In genomic region chr19:53408398-53408797, GRCm38 (mm10) we compare ENCODE assay signal across 36 mouse cellular contexts. TPM values are rescaled to one million over a fixed set of nuclear protein-coding genes. Genes with fewer than 3 reads are reported as not detected.
DNase-seq lines count a peak whose midpoint lies in the region; ATAC-seq and TF ChIP-seq lines count a peak whose summit lies in the region.
"Had no signal": no experiment of that assay in that cellular context is flagged by ENCODE, and none has a peak within 500 bp of the region (broad histone marks: within the 10 kb centered on the region; RNA-seq: fewer than 3 reads in every experiment).

No protein-coding gene starts in this region.

- dilution Hi-C loops in CH12.LX (cut with MboI; ENCODE audit: extremely low pct_ligation_motif_present, extremely low pct_unique_long_range_greater_than_20kb, low sequenced_read_pairs), result no loop called here

- no peak for TF ChIP-seq CTCF in lung, postnatal 0 days (IDR thresholded peaks at IDR 0.05)
- no peak for TF ChIP-seq CTCF in CH12.LX (conservative IDR thresholded peaks at IDR 0.05 in 1 of 2, IDR thresholded peaks at IDR 0.05 in 1 of 2; ENCODE audit: low read depth in 2 of 2, low read length in 2 of 2)

- no peaks in the 10 kb centered on the region for H3K27me3 ChIP-seq in lung, postnatal 0 days (replicated peaks; ENCODE audit: insufficient read depth, low read length)
- H3K27me3 ChIP-seq in CH12.LX (replicated peaks) (no peaks in the 10 kb centered on the region), myocyte (ENCODE audit: control insufficient read depth, insufficient read depth, insufficient read length) (no peaks in the 10 kb centered on the region)
- H3K27me3 ChIP-seq: embryonic facial prominence, embryonic 12.5 days; kidney, embryonic 15.5 days; neural tube, embryonic 12.5 days; Patski had no signal

- no peak for TF ChIP-seq RAD21 in CH12.LX (IDR thresholded peaks at IDR 0.05; ENCODE audit: low read depth, low read length)

- ATAC-seq in lung, postnatal 0 days, result peak; percentile 72
- ATAC-seq: forebrain, embryonic 14.5 days; Patski had no signal

- no peak overlapping the region for H3ac ChIP-seq in myocyte (ENCODE audit: control insufficient read depth, insufficient read length)

- WGBS in lung, postnatal 0 days, result 57% methylated on average over 8 of the region's 8 CpGs

- TF ChIP-seq POLR2A in CH12.LX (IDR thresholded peaks at IDR 0.05; ENCODE audit: low read depth, low read length), result peak; percentile 23; the same call in 1 of the 2 replicates
- no peak for TF ChIP-seq POLR2A in myocyte (IDR thresholded peaks at IDR 0.05; ENCODE audit: insufficient read length, low read depth)

- DNase-seq in adrenal gland, adult 8-10 months, result peak; percentile 49
- DNase-seq in adrenal gland, postnatal 14 days, result no peak
- DNase-seq in lung, postnatal 0 days (ENCODE audit: low spot score), result no peak
- no peak for DNase-seq in lung, adult 18-20 months
- DNase-seq in CH12.LX (ENCODE audit: extremely low read depth) (peak; percentile 76), liver (no peak)
- DNase-seq in thymus, postnatal 36 days, result no peak
- DNase-seq: cerebellum, adult 18-20 months; cerebellum, postnatal 25 days; gastrocnemius, postnatal 10 days; kidney, adult 11 months; layer of hippocampus, adult 9-11 months; lung, postnatal 4 days; midbrain, embryonic 14.5 days; right cerebral cortex, adult 18-20 months; right cerebral cortex, postnatal 4 days; thymus, adult 2 months had no signal

- no peaks in the 10 kb centered on the region for H3K9me3 ChIP-seq in lung, postnatal 0 days (ENCODE audit: low read length)
- H3K9me3 ChIP-seq in CH12.LX (replicated peaks; ENCODE audit: low read length), result no peaks in the 10 kb centered on the region
- H3K9me3 ChIP-seq: embryonic facial prominence, embryonic 12.5 days; kidney, embryonic 15.5 days; neural tube, embryonic 12.5 days had no signal

- no peak overlapping the region for H3K9ac ChIP-seq in lung, postnatal 0 days (replicated peaks; ENCODE audit: low read depth)
- peak overlapping the region; percentile 21 for H3K9ac ChIP-seq in CH12.LX (ENCODE audit: insufficient read depth, low read depth)
- H3K9ac ChIP-seq: embryonic facial prominence, embryonic 12.5 days; kidney, embryonic 15.5 days; liver, embryonic 14.5 days; neural tube, embryonic 12.5 days had no signal

- H3K4me2 ChIP-seq in lung, postnatal 0 days (replicated peaks; ENCODE audit: low read depth, low read length), result no peak overlapping the region
- H3K4me2 ChIP-seq in CH12.LX (ENCODE audit: insufficient read depth, low read depth, poor library complexity, severe bottlenecking) (no peak overlapping the region), myocyte (ENCODE audit: low read depth) (peak overlapping the region; percentile 59)
- H3K4me2 ChIP-seq: embryonic facial prominence, embryonic 12.5 days; heart, embryonic 11.5 days; kidney, embryonic 15.5 days; neural tube, embryonic 12.5 days had no signal

- H3K27ac ChIP-seq in lung, postnatal 0 days (ENCODE audit: low read length), result no peak overlapping the region
- H3K27ac ChIP-seq in CH12.LX (ENCODE audit: insufficient read depth, low read depth), result peak overlapping the region; percentile 87
- H3K27ac ChIP-seq: embryonic facial prominence, embryonic 12.5 days; kidney, embryonic 15.5 days; liver, embryonic 14.5 days; neural tube, embryonic 12.5 days had no signal

- no peaks in the 10 kb centered on the region for H3K4me1 ChIP-seq in lung, postnatal 0 days (ENCODE audit: insufficient read depth, low read depth, low read length)
- H3K4me1 ChIP-seq in CH12.LX (ENCODE audit: control insufficient read depth in 1 of 2, insufficient read depth in 2 of 2), result peaks cover 40 to 84% of the 10 kb centered on the region in 2 experiments

- in situ Hi-C loops in CH12.LX (cut with MboI; ENCODE audit: low pct_ligation_motif_present, low pct_unique_long_range_greater_than_20kb, low sequenced_read_pairs), result no loop called here

- H3K79me2 ChIP-seq in CH12.LX (replicated peaks; ENCODE audit: control insufficient read depth, extremely low read depth, insufficient read depth, poor library complexity, severe bottlenecking), result no peaks in the 10 kb centered on the region
- H3K79me2 ChIP-seq in myocyte (ENCODE audit: control insufficient read depth, insufficient read depth), result no peaks in the 10 kb centered on the region

- H3K36me3 ChIP-seq in lung, postnatal 0 days (ENCODE audit: insufficient read depth, low read length), result no peaks in the 10 kb centered on the region
- H3K36me3 ChIP-seq in CH12.LX (replicated peaks in 1 of 2; ENCODE audit: control insufficient read depth in 1 of 2, insufficient read depth in 1 of 2, low read length in 1 of 2), result no peaks in the 10 kb centered on the region
- H3K36me3 ChIP-seq in myocyte (ENCODE audit: control insufficient read depth, insufficient read depth), result no peaks in the 10 kb centered on the region
- H3K36me3 ChIP-seq: embryonic facial prominence, embryonic 12.5 days; kidney, embryonic 15.5 days; neural tube, embryonic 12.5 days had no signal

- H3K4me3 ChIP-seq in lung, postnatal 0 days (ENCODE audit: low read depth, low read length), result no peak overlapping the region
- H3K4me3 ChIP-seq in CH12.LX (replicated peaks in 1 of 3; ENCODE audit: low read depth in 2 of 3, low read length in 2 of 3, poor library complexity in 1 of 3) (no peak overlapping the region), myocyte (no peak overlapping the region)
- H3K4me3 ChIP-seq: embryonic facial prominence, embryonic 12.5 days; kidney, embryonic 15.5 days; neural tube, embryonic 12.5 days had no signal

- TF ChIP-seq EP300 in lung, postnatal 0 days (IDR thresholded peaks at IDR 0.05), result no peak
- peak; percentile 69 for TF ChIP-seq EP300 in CH12.LX (IDR thresholded peaks at IDR 0.05; ENCODE audit: low read length)

TF ChIP-seq in CH12.LX, 34 proteins besides CTCF, POLR2A, EP300 and RAD21 (continues in another document):
- TF ChIP-seq RCOR1 (conservative IDR thresholded peaks at IDR 0.05; ENCODE audit: low read depth, low read length), result no peak
- TF ChIP-seq SIN3A (IDR thresholded peaks at IDR 0.05; ENCODE audit: low read length), result no peak
- TF ChIP-seq MAFK (IDR thresholded peaks at IDR 0.05; ENCODE audit: insufficient replicate concordance, low read length), result no peak
- no peak for TF ChIP-seq ZKSCAN1 (IDR thresholded peaks at IDR 0.05; ENCODE audit: borderline replicate concordance, low read depth, low read length)
- TF ChIP-seq ETS1 (conservative IDR thresholded peaks at IDR 0.05; ENCODE audit: low read depth, low read length), result peak; percentile 91
- peak; percentile 91 for TF ChIP-seq MAZ (IDR thresholded peaks at IDR 0.05; ENCODE audit: low read depth, low read length)
- no peak for TF ChIP-seq USF2 (conservative IDR thresholded peaks at IDR 0.05; ENCODE audit: low read depth, low read length)
- TF ChIP-seq TBP (conservative IDR thresholded peaks at IDR 0.05; ENCODE audit: low read depth, low read length), result 0 out of 2 replicates have a peak, but pooled peaks have one; percentile 15
- TF ChIP-seq POLR2AphosphoS2 (IDR thresholded peaks at IDR 0.05; ENCODE audit: low read depth, low read length), result no peak
- TF ChIP-seq IRF4 (IDR thresholded peaks at IDR 0.05; ENCODE audit: low read depth, low read length), result peak; percentile 89
- no peak for TF ChIP-seq ELF1 (IDR thresholded peaks at IDR 0.05; ENCODE audit: low read depth, low read length)
- peak; percentile 68; the same call in 1 of the 2 replicates for TF ChIP-seq MXI1 (IDR thresholded peaks at IDR 0.05; ENCODE audit: low read depth, low read length)
- TF ChIP-seq NELFE (IDR thresholded peaks at IDR 0.05; ENCODE audit: low read depth, low read length), result no peak
- TF ChIP-seq ZNF384 (IDR thresholded peaks at IDR 0.05; ENCODE audit: low read depth, low read length), result no peak

TF ChIP-seq in myocyte, 11 proteins besides CTCF, POLR2A, EP300 and RAD21:
- no peak for TF ChIP-seq USF1 (IDR thresholded peaks at IDR 0.05; ENCODE audit: low read depth)
- TF ChIP-seq SRF (IDR thresholded peaks at IDR 0.05; ENCODE audit: control insufficient read depth, insufficient read length, low read depth), result no peak
- peak in 2 of 3 experiments; percentile 87 to 95 for TF ChIP-seq MYOD1 (IDR thresholded peaks at IDR 0.05; ENCODE audit: control insufficient read depth in 1 of 3, insufficient read length in 2 of 3, low read depth in 2 of 3)
- peak; percentile 47 for TF ChIP-seq MAX (IDR thresholded peaks at IDR 0.05; ENCODE audit: low read depth)
- TF ChIP-seq POLR2AphosphoS2 (IDR thresholded peaks at IDR 0.05; ENCODE audit: insufficient read length, low read depth), result no peak
- TF ChIP-seq TCF3 (IDR thresholded peaks at IDR 0.05; ENCODE audit: insufficient read length, low read depth), result peak; percentile 1
- 0 out of 2 replicates have a peak, but pooled peaks have one; percentile 46 for TF ChIP-seq CEBPB (IDR thresholded peaks at IDR 0.05; ENCODE audit: insufficient read depth, poor library complexity, severe bottlenecking)
- TF ChIP-seq E2F4 (IDR thresholded peaks at IDR 0.05; ENCODE audit: insufficient read depth), result no peak
- TF ChIP-seq MYOG (IDR thresholded peaks at IDR 0.05; ENCODE audit: control insufficient read depth in 1 of 3, insufficient read depth in 1 of 3, insufficient read length in 2 of 3, low read depth in 2 of 3), result peak in 2 of 3 experiments; percentile 74 to 83
- TF ChIP-seq REST (IDR thresholded peaks at IDR 0.05; ENCODE audit: insufficient read depth, insufficient read length), result no peak

RNA-seq across cellular contexts. Expression of gene Smndc1, which starts 18.0 kb away (rescaled TPM):
- total RNA-seq in adrenal gland, adult 8-10 months (2022), result 10 to 100 TPM; 40.5 to 49.4 (median 45.6) TPM
- 43.0 and 44.7 TPM in 2 replicates for total RNA-seq in adrenal gland, postnatal 14 days (2021)
- 35.8 and 40.0 TPM in 2 replicates for polyA plus RNA-seq in lung, postnatal 0 days (2015; fragmentation: Nextera tagmentation; extraction: Ambion mirVana)
- total RNA-seq in CH12.LX (2012; rRNA removed) (20.5 and 20.9 TPM in 2 replicates), CH12.LX (2014; rRNA removed) (41.1 and 41.3 TPM in 2 replicates)
- polyA plus RNA-seq in CH12.LX (2012; ENCODE audit: insufficient read length, low read depth) (96.6 and 104 TPM in 2 replicates), myocyte (2012; fragmentation: generic; extraction: Trizol) (30.8 TPM)

RNA-seq across cellular contexts. Expression of gene Gm10197, which starts 36.8 kb away (rescaled TPM):
- total RNA-seq in adrenal gland, adult 8-10 months (2022), result not detected
- total RNA-seq in adrenal gland, postnatal 14 days (2021), result not detected in 2 replicates
- polyA plus RNA-seq in lung, postnatal 0 days (2015; fragmentation: Nextera tagmentation; extraction: Ambion mirVana), result 2.2 TPM in 1 of 2 replicates, not detected in the other
- total RNA-seq in CH12.LX (2012; rRNA removed) (3.9 TPM in 1 of 2 replicates, not detected in the other), CH12.LX (2014; rRNA removed) (not detected in 2 replicates)
- polyA plus RNA-seq in CH12.LX (2012; ENCODE audit: insufficient read length, low read depth) (11.5 TPM in 1 of 2 replicates, not detected in the other), myocyte (2012; fragmentation: generic; extraction: Trizol) (not detected)
- total RNA-seq: ES-E14; gastrocnemius, postnatal 10 days; granulocyte monocyte progenitor cell, adult 5-6 weeks; left cerebral cortex, adult 18-20 months; left cerebral cortex, postnatal 36 days; megakaryocyte-erythroid progenitor cell, adult 5-6 weeks had no signal
- polyA plus RNA-seq: embryonic facial prominence, embryonic 12.5 days; frontal cortex, adult 2 months; heart, postnatal 0 days; hindbrain, embryonic 11.5 days; kidney, embryonic 15.5 days; large intestine, adult 2 months; limb, embryonic 14.5 days; liver, embryonic 14.5 days; neural tube, embryonic 12.5 days; stomach, embryonic 16.5 days; thymus, adult 2 months had no signal

Comparison
In these comparisons a context has a peak if more than half of its experiments do, and no peak if none do; other contexts are left out.
1. DNase-seq: peak in adrenal gland, adult 8-10 months (single experiment) and CH12.LX (single experiment); none in adrenal gland, postnatal 14 days (single experiment), lung, postnatal 0 days (single experiment), lung, adult 18-20 months (0 of 2), thymus, postnatal 36 days (0 of 2) and liver (single experiment).